11 mouse cellular contexts compared by ENCODE assay signal in the genomic region with DNA sequence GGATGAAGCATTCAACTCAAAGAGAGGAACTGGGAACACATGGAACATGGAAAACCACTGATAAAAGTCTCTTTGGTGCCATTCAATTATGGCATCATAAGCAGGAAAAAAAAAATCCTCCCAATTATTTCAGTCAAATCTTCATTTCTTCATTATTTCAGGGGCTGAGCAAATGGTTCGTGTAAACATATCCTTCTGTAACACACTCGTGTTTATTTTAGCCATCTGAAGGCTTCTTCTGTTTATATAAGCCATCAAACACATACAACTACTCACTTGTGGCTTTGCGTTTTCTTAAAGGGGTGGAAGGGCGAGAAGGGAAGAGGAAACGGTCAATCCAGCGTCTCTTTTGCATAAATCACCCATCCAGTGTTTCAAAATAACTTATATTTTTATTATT.
A peak's percentile ranks its signal among the peaks of the same experiment; 100 is the strongest.
DNase-seq lines count a peak whose midpoint lies in the region; ATAC-seq and TF ChIP-seq lines count a peak whose summit lies in the region.
"Had no signal": no experiment of that assay in that cellular context is flagged by ENCODE, and none has a peak within 500 bp of the region (broad histone marks: within the 10 kb centered on the region; RNA-seq: fewer than 3 reads in every experiment).

No protein-coding gene starts in this region.

- no peak for ATAC-seq in hindbrain, embryonic 11.5 days (ENCODE audit: low FRiP score)
- ATAC-seq in hindbrain, postnatal 0 days = no peak
- no peak for ATAC-seq in forebrain, embryonic 16.5 days
- ATAC-seq in stomach, embryonic 14.5 days (ENCODE audit: insufficient number of reproducible peaks, insufficient read depth, low FRiP score, low read depth) = no peak

- TF ChIP-seq CTCF in hindbrain, postnatal 0 days (IDR thresholded peaks at IDR 0.05; ENCODE audit: low read depth) = no peak

- H3K4me2 ChIP-seq in hindbrain, embryonic 11.5 days (replicated peaks; ENCODE audit: low read depth, low read length) = no peak overlapping the region
- no peak overlapping the region for H3K4me2 ChIP-seq in hindbrain, postnatal 0 days (ENCODE audit: low read depth, low read length)
- no peak overlapping the region for H3K4me2 ChIP-seq in forebrain, embryonic 16.5 days (ENCODE audit: low read length)
- H3K4me2 ChIP-seq in stomach, embryonic 14.5 days (replicated peaks; ENCODE audit: low read depth, low read length) = 0 out of 2 replicates have a peak overlapping the region, but pooled peaks have one; percentile 1

- no peak overlapping the region for H3K9ac ChIP-seq in hindbrain, embryonic 11.5 days (ENCODE audit: low read depth, low read length)
- H3K9ac ChIP-seq in hindbrain, postnatal 0 days (replicated peaks; ENCODE audit: low read length) = no peak overlapping the region
- no peak overlapping the region for H3K9ac ChIP-seq in forebrain, embryonic 16.5 days (replicated peaks; ENCODE audit: low read depth, low read length)
- no peak overlapping the region for H3K9ac ChIP-seq in stomach, embryonic 14.5 days (replicated peaks; ENCODE audit: low read depth, low read length)
- H3K9ac ChIP-seq: liver, embryonic 14.5 days had no signal

- H3K4me1 ChIP-seq in hindbrain, embryonic 11.5 days (replicated peaks; ENCODE audit: control insufficient read depth, insufficient read depth, low read length) = peaks cover 4% of the 10 kb centered on the region; the same call in 1 of the 2 replicates
- H3K4me1 ChIP-seq in hindbrain, postnatal 0 days (ENCODE audit: insufficient read depth, low read length) = 0 out of 2 replicates have a peak, but pooled peaks cover 3% of the 10 kb centered on the region
- peaks cover 34% of the 10 kb centered on the region for H3K4me1 ChIP-seq in forebrain, embryonic 16.5 days (replicated peaks; ENCODE audit: control insufficient read depth, insufficient read depth, low read length)
- peaks cover 35% of the 10 kb centered on the region for H3K4me1 ChIP-seq in stomach, embryonic 14.5 days (ENCODE audit: control insufficient read depth, insufficient read depth, low read length)

- WGBS in hindbrain, embryonic 11.5 days = 64% methylated on average over 6 of the region's 6 CpGs
- WGBS in hindbrain, postnatal 0 days = 67% methylated on average over 6 of the region's 6 CpGs
- WGBS in forebrain, embryonic 16.5 days = 62% methylated on average over 6 of the region's 6 CpGs
- 17% methylated on average over 6 of the region's 6 CpGs for WGBS in stomach, embryonic 14.5 days

- no peaks in the 10 kb centered on the region for H3K9me3 ChIP-seq in hindbrain, embryonic 11.5 days (ENCODE audit: control insufficient read depth, low read length)
- no peaks in the 10 kb centered on the region for H3K9me3 ChIP-seq in hindbrain, postnatal 0 days (ENCODE audit: low read length)
- H3K9me3 ChIP-seq in forebrain, embryonic 16.5 days (ENCODE audit: control insufficient read depth, low read length) = no peaks in the 10 kb centered on the region
- H3K9me3 ChIP-seq in stomach, embryonic 14.5 days (ENCODE audit: control insufficient read depth, low read depth, low read length) = no peaks in the 10 kb centered on the region

- no peaks in the 10 kb centered on the region for H3K36me3 ChIP-seq in hindbrain, embryonic 11.5 days (ENCODE audit: control insufficient read depth, insufficient read depth, low read length)
- H3K36me3 ChIP-seq in hindbrain, postnatal 0 days (ENCODE audit: insufficient read depth, low read length) = no peaks in the 10 kb centered on the region
- H3K36me3 ChIP-seq in forebrain, embryonic 16.5 days (ENCODE audit: control insufficient read depth, insufficient read depth) = peaks cover 12% of the 10 kb centered on the region
- peaks cover 14% of the 10 kb centered on the region for H3K36me3 ChIP-seq in stomach, embryonic 14.5 days (ENCODE audit: control insufficient read depth, insufficient read depth, low read length)

- DNase-seq in hindbrain, embryonic 11.5 days (ENCODE audit: low spot score) = no peak
- DNase-seq in hindbrain, postnatal 0 days (ENCODE audit: low spot score) = no peak
- DNase-seq in lung, postnatal 10 days = peak; percentile 38
- no peak for DNase-seq in lung, postnatal 25 days (ENCODE audit: low spot score)
- no peak for DNase-seq in embryo, embryonic 10.5 days (ENCODE audit: low spot score)
- DNase-seq in frontal cortex, postnatal 14 days (ENCODE audit: low spot score in 2 of 2) = no peak
- DNase-seq: cerebellum, adult 9-11 months; right cerebral cortex, postnatal 25 days had no signal

- no peaks in the 10 kb centered on the region for H3K27me3 ChIP-seq in hindbrain, embryonic 11.5 days (ENCODE audit: control insufficient read depth, insufficient read depth, low read length)
- no peaks in the 10 kb centered on the region for H3K27me3 ChIP-seq in hindbrain, postnatal 0 days (ENCODE audit: insufficient read depth, low read length)
- no peaks in the 10 kb centered on the region for H3K27me3 ChIP-seq in forebrain, embryonic 16.5 days (replicated peaks; ENCODE audit: control insufficient read depth, insufficient read depth, low read length)
- H3K27me3 ChIP-seq in stomach, embryonic 14.5 days (ENCODE audit: control insufficient read depth, insufficient read depth, low read length) = no peaks in the 10 kb centered on the region

- H3K4me3 ChIP-seq in hindbrain, embryonic 11.5 days (ENCODE audit: low read depth, low read length) = no peak overlapping the region
- no peak overlapping the region for H3K4me3 ChIP-seq in hindbrain, postnatal 0 days (ENCODE audit: low read length)
- no peak overlapping the region for H3K4me3 ChIP-seq in forebrain, embryonic 16.5 days (replicated peaks; ENCODE audit: low read length)
- no peak overlapping the region for H3K4me3 ChIP-seq in stomach, embryonic 14.5 days (ENCODE audit: low read depth, low read length)

- 0 out of 2 replicates have a peak overlapping the region, but pooled peaks have one; percentile 92 for H3K27ac ChIP-seq in hindbrain, embryonic 11.5 days (ENCODE audit: low read depth, low read length)
- no peak overlapping the region for H3K27ac ChIP-seq in hindbrain, postnatal 0 days
- peak overlapping the region; percentile 28 for H3K27ac ChIP-seq in forebrain, embryonic 16.5 days (ENCODE audit: low read length)
- peak overlapping the region; percentile 89; the same call in 1 of the 2 replicates for H3K27ac ChIP-seq in stomach, embryonic 14.5 days (ENCODE audit: low read length)
- H3K27ac ChIP-seq: liver, embryonic 14.5 days had no signal
